Mouse (Mus musculus) bone marrow, adult 2 months (tissue): ENCODE data around the gene Prim2. TPM values are rescaled to one million over a fixed set of nuclear protein-coding genes. Genes with fewer than 3 reads are reported as not detected.
A peak's percentile ranks its signal among the peaks of the same experiment; 100 is the strongest.

Experiments used
- H3K27ac ChIP-seq: fragments of 200-500 bp; 2 replicates; pipeline ENCODE4 v1.5.1; 2012; ENCODE audit warnings: low read depth, mild to moderate bottlenecking, control low read depth, inconsistent platforms, low read length; ENCODE audit not compliant: control insufficient read depth, poor library complexity, insufficient read depth
- H3K4me1 ChIP-seq: fragments of 200-500 bp; 2 replicates; pipeline ENCODE4 v1.6.1; 2011; ENCODE audit warnings: low read length; ENCODE audit not compliant: control insufficient read depth, insufficient read depth
- H3K4me3 ChIP-seq: fragments of 200-500 bp; replicated peaks from 2 replicates; pipeline ENCODE3; 2011; ENCODE audit warnings: mild to moderate bottlenecking, low read depth, low read length, control low read depth; ENCODE audit not compliant: control insufficient read depth
- CTCF ChIP-seq: fragments of 200-500 bp; IDR thresholded peaks from 2 replicates; pipeline ENCODE4 v1.5.1; 2011; ENCODE audit warnings: low read length, control low read depth; ENCODE audit not compliant: control insufficient read depth, insufficient read depth
- POLR2A ChIP-seq: fragments of 200-500 bp; IDR thresholded peaks from 2 replicates; pipeline ENCODE4 v1.6.1; 2011; ENCODE audit warnings: low read depth, mild to moderate bottlenecking, control low read depth, low read length, borderline replicate concordance; ENCODE audit not compliant: control insufficient read depth
- WGBS: fragments of 180-500 bp; shearing (Covaris S2); methylation state at CpG from one replicate; pipeline ENCODE4 v1.1.7; 2018; 5-methylcytosine and 5-hydroxymethylcytosine counted together
- polyA plus RNA-seq: library from polyadenylated mRNA; stranded (reverse); fragments of >200 nt; gene quantifications from 2 replicates; pipeline ENCODE4 v1.2.4, GENCODE M21; 2011; ENCODE audit warnings: low replicate concordance; ENCODE audit not compliant: missing spikeins, insufficient read depth, insufficient read length

Prim2 gene
- polyA plus RNA-seq, 1 experiment = 40.0 TPM

- no peak overlapping the region for H3K27ac ChIP-seq
- WGBS = 81% methylated on average over 8 of the region's 8 CpGs
- TF ChIP-seq POLR2A (no peak), CTCF (no peak)
These were observed 20.0 kb upstream of the Prim2 start for GRCm38 (mm10) chr1:33689446-33690086.

GRCm38 (mm10) chr1:33688810-33689209 lies 19.2 kb upstream of the Prim2 start:
- H3K4me1 ChIP-seq = no peaks in the 10 kb centered on the region
- H3K27ac ChIP-seq = no peak overlapping the region
- H3K4me3 ChIP-seq = no peak overlapping the region
- 66% methylated on average over 2 of the region's 2 CpGs for WGBS
- TF ChIP-seq POLR2A (no peak), CTCF (no peak)

More at GRCm38 (mm10) chr1:33689446-33690086, 20.0 kb upstream of the Prim2 start:
- H3K4me3 ChIP-seq = no peak overlapping the region
- no peaks in the 10 kb centered on the region for H3K4me1 ChIP-seq

GRCm38 (mm10) chr1:33684459-33684858 lies 14.9 kb upstream of the Prim2 start:
- WGBS = 46% methylated on average over 8 of the region's 8 CpGs
- Histone ChIP-seq H3K4me1 (no peaks in the 10 kb centered on the region), H3K4me3 (no peak overlapping the region), H3K27ac (no peak overlapping the region)
- TF ChIP-seq POLR2A (no peak), CTCF (peak; percentile 40; the same call in 1 of the 2 replicates)

GRCm38 (mm10) chr1:33680890-33681289 lies 11.3 kb upstream of the Prim2 start:
- 93% methylated on average over 7 of the region's 7 CpGs for WGBS
- no peak overlapping the region for H3K4me3 ChIP-seq
- TF ChIP-seq POLR2A = no peak
- no peak for TF ChIP-seq CTCF

DNA sequence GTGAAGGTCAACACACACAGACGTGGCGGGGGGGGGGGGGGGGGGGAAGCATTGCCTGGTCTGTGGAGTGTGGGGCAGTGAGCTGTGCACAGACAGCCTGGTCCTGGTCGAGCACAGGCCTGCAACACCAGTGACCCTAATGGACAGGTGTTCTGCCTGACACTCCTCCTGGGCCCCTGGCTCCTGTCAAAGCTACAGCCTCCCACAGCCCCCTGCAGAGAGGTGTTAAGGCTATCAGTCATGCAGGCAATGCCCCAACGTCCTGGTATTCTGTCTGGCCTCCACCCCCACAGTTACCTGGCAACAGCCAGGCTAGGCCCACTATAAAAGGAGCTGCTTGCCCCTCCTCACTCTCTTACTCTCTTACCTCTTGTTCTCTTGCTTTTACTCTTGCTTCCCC lies 10.8 kb upstream of the Prim2 start:
- 74% methylated on average over 4 of the region's 4 CpGs for WGBS

More at GRCm38 (mm10) chr1:33680890-33681289, 11.3 kb upstream of the Prim2 start:
- no peak overlapping the region for H3K27ac ChIP-seq
- H3K4me1 ChIP-seq = no peaks in the 10 kb centered on the region

DNA sequence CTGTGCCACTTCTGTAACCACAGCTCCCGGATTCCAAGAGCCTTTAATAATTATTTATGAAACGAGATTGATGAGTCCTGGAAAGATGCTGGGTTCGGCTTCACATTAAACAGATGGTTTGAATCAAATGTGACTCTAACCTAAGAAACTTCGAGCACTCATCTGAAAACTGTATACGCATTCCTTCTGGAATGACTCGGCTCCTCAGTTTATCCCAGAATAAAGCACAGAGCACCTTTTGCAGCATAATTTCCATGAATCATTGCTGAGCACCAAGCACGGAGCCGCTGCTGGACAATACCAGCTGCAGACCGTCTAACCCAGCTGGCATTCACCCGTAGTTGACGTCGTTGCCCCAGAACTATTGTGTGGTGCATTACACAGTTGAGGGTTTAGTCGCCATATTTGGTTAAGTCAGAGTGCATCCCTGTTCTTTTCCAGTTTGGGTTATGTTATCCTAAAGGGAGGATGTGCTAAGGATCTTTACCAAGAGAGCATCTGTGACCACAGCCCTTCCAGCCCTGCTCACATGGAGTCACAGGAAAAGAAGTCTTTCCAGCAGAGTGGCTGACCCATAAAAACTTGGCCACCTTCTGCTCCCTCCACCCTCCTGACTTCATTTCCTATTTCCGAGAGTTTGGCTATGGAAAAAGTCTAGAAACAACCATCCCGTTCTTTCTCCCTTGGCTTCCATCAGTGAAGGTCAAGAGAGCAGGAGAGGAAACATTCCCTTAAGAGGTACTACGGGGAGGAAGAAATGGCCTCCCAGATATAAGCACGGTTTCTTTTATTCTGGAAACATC lies 3.8 kb upstream of the Prim2 start:
- Histone ChIP-seq H3K27ac (no peak overlapping the region), H3K4me3 (no peak overlapping the region), H3K4me1 (no peaks in the 10 kb centered on the region; the same call in 1 of the 2 replicates)
- 76% methylated on average over 17 of the region's 17 CpGs for WGBS
- TF ChIP-seq POLR2A (no peak), CTCF (no peak)

More for the DNA sequence above, 10.8 kb upstream of the Prim2 start:
- Histone ChIP-seq H3K4me1 (no peaks in the 10 kb centered on the region), H3K27ac (no peak overlapping the region), H3K4me3 (no peak overlapping the region)
- TF ChIP-seq POLR2A = no peak

DNA sequence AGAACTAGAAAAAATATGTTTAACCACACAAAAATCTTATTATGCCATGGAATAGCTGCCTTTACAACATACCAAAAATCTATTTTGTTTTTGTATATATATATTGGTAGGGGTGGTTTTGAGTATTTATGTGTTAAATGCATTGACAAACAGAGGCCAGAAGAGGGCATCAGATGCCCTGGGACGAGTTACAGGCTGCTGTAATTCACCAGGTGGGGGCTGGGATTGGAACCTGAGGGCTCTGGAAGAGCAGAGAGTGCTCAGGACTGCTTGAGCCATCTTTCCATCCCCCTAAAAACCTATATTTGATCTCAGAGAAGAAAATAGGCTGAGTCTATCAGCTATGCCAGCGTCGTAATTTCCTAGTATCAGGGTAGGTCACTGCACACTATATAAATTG lies 2.9 kb upstream of the Prim2 start:
- no peak overlapping the region for H3K4me3 ChIP-seq
- 31% methylated on average over 3 of the region's 3 CpGs for WGBS
- H3K4me1 ChIP-seq = no peaks in the 10 kb centered on the region; the same call in 1 of the 2 replicates
- TF ChIP-seq POLR2A (no peak), CTCF (peak; percentile 42)
- no peak overlapping the region for H3K27ac ChIP-seq

DNA sequence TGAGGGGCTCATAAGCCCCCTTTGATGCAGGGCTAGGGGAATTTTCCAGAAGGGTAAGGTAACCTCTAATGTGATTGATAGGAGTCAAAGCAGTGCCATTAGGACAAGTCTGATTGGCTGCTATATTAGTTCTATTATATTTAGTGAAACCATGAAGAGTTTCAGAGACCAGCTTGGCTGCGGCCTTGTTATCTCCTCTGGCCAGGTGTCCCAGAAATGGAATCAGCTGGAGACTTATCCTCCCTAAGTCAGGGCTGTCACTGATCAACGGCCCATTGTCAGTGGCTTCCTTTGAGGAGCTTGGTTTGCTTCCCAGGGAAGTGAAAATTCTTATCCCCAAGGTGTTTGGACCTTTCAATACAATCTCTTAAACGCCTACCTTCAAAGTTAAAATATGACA lies 2.5 kb upstream of the Prim2 start:
- TF ChIP-seq CTCF (no peak), POLR2A (no peak)
- no peak overlapping the region for H3K27ac ChIP-seq
- WGBS = 54% methylated on average over 3 of the region's 3 CpGs
- no peak overlapping the region for H3K4me3 ChIP-seq
- H3K4me1 ChIP-seq = no peaks in the 10 kb centered on the region; the same call in 1 of the 2 replicates

DNA sequence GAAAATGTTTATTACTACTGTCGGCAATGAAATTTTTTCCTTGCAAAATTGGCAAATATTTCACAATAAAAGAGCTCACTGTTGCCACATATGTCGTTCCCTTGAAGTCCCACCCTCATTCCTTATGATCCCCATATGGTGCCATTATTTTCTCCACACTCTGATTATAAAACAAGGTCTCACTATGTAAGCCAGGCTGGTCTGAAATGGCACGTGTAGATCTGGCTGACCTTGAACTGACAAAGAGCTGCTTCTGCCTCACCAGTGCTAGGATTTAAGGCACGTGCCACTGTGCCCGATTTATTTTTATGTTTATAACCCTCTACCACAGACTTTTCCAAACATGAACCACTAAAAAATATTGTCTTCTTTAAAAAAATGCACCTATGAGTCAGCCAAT lies 1.8 kb upstream of the Prim2 start:
- TF ChIP-seq CTCF (no peak), POLR2A (no peak)
- Histone ChIP-seq H3K4me3 (no peak overlapping the region), H3K27ac (no peak overlapping the region), H3K4me1 (no peaks in the 10 kb centered on the region; the same call in 1 of the 2 replicates)
- WGBS = 63% methylated on average over 5 of the region's 5 CpGs
